ENCODE assay signal across 9 mouse cellular contexts in the genomic region with DNA sequence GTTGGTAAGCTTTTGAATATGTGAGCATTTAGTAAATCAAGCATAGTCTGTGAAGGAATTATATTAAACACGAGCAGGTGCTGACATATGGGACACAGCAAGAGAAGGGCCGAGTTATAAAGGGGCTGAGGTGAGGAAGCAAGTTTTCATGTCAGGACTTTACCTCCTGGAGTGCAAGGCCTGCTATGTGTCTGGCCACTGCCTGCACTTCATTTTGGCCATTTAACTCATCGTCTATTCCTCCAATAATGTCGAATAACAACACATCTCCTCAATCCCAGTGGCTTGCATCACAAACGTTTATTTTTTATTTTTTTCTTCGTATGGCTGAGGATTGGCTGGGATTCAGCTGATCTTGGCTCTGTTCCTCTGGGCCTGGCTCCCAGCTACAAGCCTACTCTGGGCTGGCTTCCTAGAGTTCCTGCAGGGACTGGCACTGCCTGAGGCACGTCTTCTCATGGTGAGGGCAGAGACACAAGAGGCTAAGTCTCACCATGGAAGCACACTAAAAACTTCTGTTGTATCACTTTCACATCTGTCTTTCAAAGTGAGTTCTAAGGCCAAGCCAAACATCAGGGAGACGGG. TPM values are rescaled to one million over a fixed set of nuclear protein-coding genes. Genes with fewer than 3 reads are reported as not detected.
DNase-seq lines count a peak whose midpoint lies in the region; ATAC-seq and TF ChIP-seq lines count a peak whose summit lies in the region.
"Had no signal": no experiment of that assay in that cellular context is flagged by ENCODE, and none has a peak within 500 bp of the region (broad histone marks: within the 10 kb centered on the region; RNA-seq: fewer than 3 reads in every experiment).

No protein-coding gene starts in this region.

- TF ChIP-seq CTCF in CH12.LX (conservative IDR thresholded peaks at IDR 0.05 in 1 of 2, IDR thresholded peaks at IDR 0.05 in 1 of 2; ENCODE audit: low read depth in 2 of 2, low read length in 2 of 2): no peak
- no peak for TF ChIP-seq CTCF in intestine, postnatal 0 days (IDR thresholded peaks at IDR 0.05; ENCODE audit: low read depth)

- intact Hi-C loops in gastrocnemius, postnatal 14 days (cut with DNase I; ENCODE audit: low total_unique reads): no loop called here

- TF ChIP-seq EP300 in CH12.LX (IDR thresholded peaks at IDR 0.05; ENCODE audit: low read length): peak; percentile 35; the same call in 1 of the 2 replicates

- no peak overlapping the region for H3K9ac ChIP-seq in hindbrain, embryonic 16.5 days (ENCODE audit: low read depth, low read length)
- 0 out of 2 replicates have a peak overlapping the region, but pooled peaks have one; percentile 10 for H3K9ac ChIP-seq in CH12.LX (ENCODE audit: insufficient read depth, low read depth)
- no peak overlapping the region for H3K9ac ChIP-seq in intestine, postnatal 0 days (ENCODE audit: low read depth, low read length)

- H3K27me3 ChIP-seq in hindbrain, embryonic 16.5 days (replicated peaks; ENCODE audit: control insufficient read depth, insufficient read depth, low read length): no peaks in the 10 kb centered on the region
- H3K27me3 ChIP-seq in hindbrain, embryonic 10.5 days (ENCODE audit: insufficient read depth, poor library complexity, severe bottlenecking): no peaks in the 10 kb centered on the region
- H3K27me3 ChIP-seq in CH12.LX (replicated peaks): no peaks in the 10 kb centered on the region
- no peaks in the 10 kb centered on the region for H3K27me3 ChIP-seq in intestine, postnatal 0 days (replicated peaks; ENCODE audit: control insufficient read depth, insufficient read depth, low read length)
- H3K27me3 ChIP-seq: Patski had no signal

- dilution Hi-C loops in CH12.LX (cut with MboI; ENCODE audit: extremely low pct_ligation_motif_present, extremely low pct_unique_long_range_greater_than_20kb, low sequenced_read_pairs): no loop called here

- in situ Hi-C loops in CH12.LX (cut with MboI; ENCODE audit: low pct_ligation_motif_present, low pct_unique_long_range_greater_than_20kb, low sequenced_read_pairs): no loop called here

- no peak overlapping the region for H3K4me2 ChIP-seq in hindbrain, embryonic 16.5 days (ENCODE audit: low read length)
- H3K4me2 ChIP-seq in CH12.LX (ENCODE audit: insufficient read depth, low read depth, poor library complexity, severe bottlenecking): peak overlapping the region; percentile 86; the same call in 1 of the 2 replicates
- H3K4me2 ChIP-seq in intestine, postnatal 0 days (replicated peaks; ENCODE audit: low read depth): no peak overlapping the region

- peak; percentile 78 for ATAC-seq in hindbrain, embryonic 16.5 days
- ATAC-seq in cerebellum, adult (ENCODE audit: insufficient number of reproducible peaks, low FRiP score, low TSS enrichment): peak; percentile 89
- ATAC-seq in intestine, postnatal 0 days: no peak
- no peak for ATAC-seq in inflammation-experienced regulatory T-cells, adult 6 months
- ATAC-seq: Patski had no signal

- H3K4me3 ChIP-seq in hindbrain, embryonic 16.5 days (ENCODE audit: low read length): no peak overlapping the region
- no peak overlapping the region for H3K4me3 ChIP-seq in hindbrain, embryonic 10.5 days
- no peak overlapping the region for H3K4me3 ChIP-seq in CH12.LX (replicated peaks in 1 of 3; ENCODE audit: low read depth in 2 of 3, low read length in 2 of 3, poor library complexity in 1 of 3)
- H3K4me3 ChIP-seq in intestine, postnatal 0 days (ENCODE audit: low read depth, low read length): no peak overlapping the region

- H3K4me1 ChIP-seq in hindbrain, embryonic 16.5 days (ENCODE audit: control insufficient read depth, insufficient read depth, low read depth, low read length): 0 out of 2 replicates have a peak, but pooled peaks cover 5% of the 10 kb centered on the region
- peaks cover 15% of the 10 kb centered on the region; the same call in 1 of the 2 replicates for H3K4me1 ChIP-seq in hindbrain, embryonic 10.5 days (replicated peaks)
- H3K4me1 ChIP-seq in CH12.LX (ENCODE audit: control insufficient read depth in 1 of 2, insufficient read depth in 2 of 2): peaks cover 41 to 81% of the 10 kb centered on the region in 2 experiments
- H3K4me1 ChIP-seq in intestine, postnatal 0 days (replicated peaks; ENCODE audit: control insufficient read depth, insufficient read depth, low read length): no peaks in the 10 kb centered on the region

- DNase-seq in hindbrain, embryonic 10.5 days (ENCODE audit: low spot score): no peak
- DNase-seq in CH12.LX (ENCODE audit: extremely low read depth): no peak
- peak; percentile 79 for DNase-seq in heart, postnatal 4 days
- no peak for DNase-seq in gastrocnemius, postnatal 14 days

- H3K27ac ChIP-seq in hindbrain, embryonic 16.5 days (ENCODE audit: low read depth, low read length): no peak overlapping the region
- H3K27ac ChIP-seq in hindbrain, embryonic 10.5 days: no peak overlapping the region
- H3K27ac ChIP-seq in CH12.LX (ENCODE audit: insufficient read depth, low read depth): peak overlapping the region; percentile 92; the same call in 1 of the 2 replicates
- no peak overlapping the region for H3K27ac ChIP-seq in intestine, postnatal 0 days (ENCODE audit: low read depth, low read length)

- peaks cover 4% of the 10 kb centered on the region for H3K79me2 ChIP-seq in CH12.LX (replicated peaks; ENCODE audit: control insufficient read depth, extremely low read depth, insufficient read depth, poor library complexity, severe bottlenecking)

- TF ChIP-seq RAD21 in CH12.LX (IDR thresholded peaks at IDR 0.05; ENCODE audit: low read depth, low read length): no peak

- H3K36me3 ChIP-seq in hindbrain, embryonic 16.5 days (ENCODE audit: control insufficient read depth, insufficient read depth, low read length): no peaks in the 10 kb centered on the region
- no peaks in the 10 kb centered on the region for H3K36me3 ChIP-seq in hindbrain, embryonic 10.5 days
- H3K36me3 ChIP-seq in CH12.LX (replicated peaks in 1 of 2; ENCODE audit: control insufficient read depth in 1 of 2, insufficient read depth in 1 of 2, low read length in 1 of 2): peaks cover 0 to 7% of the 10 kb centered on the region in 2 experiments
- H3K36me3 ChIP-seq in intestine, postnatal 0 days (ENCODE audit: control insufficient read depth, insufficient read depth): no peaks in the 10 kb centered on the region

- no peaks in the 10 kb centered on the region for H3K9me3 ChIP-seq in hindbrain, embryonic 16.5 days (ENCODE audit: control insufficient read depth, low read length)
- no peaks in the 10 kb centered on the region for H3K9me3 ChIP-seq in hindbrain, embryonic 10.5 days
- peaks cover 3% of the 10 kb centered on the region for H3K9me3 ChIP-seq in CH12.LX (replicated peaks; ENCODE audit: low read length)
- no peaks in the 10 kb centered on the region for H3K9me3 ChIP-seq in intestine, postnatal 0 days (ENCODE audit: control insufficient read depth)

- 48% methylated on average over 8 of the region's 8 CpGs for WGBS in hindbrain, embryonic 16.5 days
- 85% methylated on average over 8 of the region's 8 CpGs for WGBS in hindbrain, embryonic 10.5 days
- 66% methylated on average over 8 of the region's 8 CpGs for WGBS in intestine, postnatal 0 days

- no peak for TF ChIP-seq POLR2A in CH12.LX (IDR thresholded peaks at IDR 0.05; ENCODE audit: low read depth, low read length)

TF ChIP-seq in CH12.LX, 34 proteins besides CTCF, POLR2A, EP300 and RAD21:
- TF ChIP-seq IRF4 (IDR thresholded peaks at IDR 0.05; ENCODE audit: low read depth, low read length) (0 out of 2 replicates have a peak, but pooled peaks have one; percentile 30), TBP (conservative IDR thresholded peaks at IDR 0.05; ENCODE audit: low read depth, low read length) (no peak), RCOR1 (conservative IDR thresholded peaks at IDR 0.05; ENCODE audit: low read depth, low read length) (0 out of 2 replicates have a peak, but pooled peaks have one; percentile 17), SMC3 (IDR thresholded peaks at IDR 0.05; ENCODE audit: low read depth, low read length) (0 out of 2 replicates have a peak, but pooled peaks have one; percentile 2)

RNA-seq across cellular contexts. Expression of a gene that starts 20.5 kb away (rescaled TPM):
- 33.9 and 36.4 TPM in 2 replicates for polyA plus RNA-seq in hindbrain, embryonic 16.5 days (2015; fragmentation: Nextera tagmentation; extraction: Ambion mirVana)
- polyA plus RNA-seq in hindbrain, embryonic 10.5 days (2016; fragmentation: Nextera tagmentation; extraction: Ambion mirVana): 4.0 and 5.4 TPM in 2 replicates
- total RNA-seq in CH12.LX (2012; rRNA removed) (103 and 129 TPM in 2 replicates), CH12.LX (2014; rRNA removed) (298 and 307 TPM in 2 replicates)
- 106 and 109 TPM in 2 replicates for polyA plus RNA-seq in CH12.LX (2012; ENCODE audit: insufficient read length, low read depth)
- total RNA-seq in heart, postnatal 4 days (2021): 1 to 10 TPM; 2.3 to 2.7 TPM
- 4.2 and 5.0 TPM in 2 replicates for polyA plus RNA-seq in intestine, postnatal 0 days (2015; fragmentation: Nextera tagmentation; extraction: Ambion mirVana)
- 1 to 10 TPM in 1 of 2 experiments, under 1 TPM in 1; 0.73 to 1.8 TPM for total RNA-seq in gastrocnemius, postnatal 14 days (2021)
- polyA plus RNA-seq in inflammation-experienced regulatory T-cells, adult 6 months (2017; shearing (Covaris generic)): 100 to 1,000 TPM; 115 to 333 (median 260) TPM
- polyA plus RNA-seq: Patski had no signal

Comparison
In these comparisons a context has a peak if more than half of its experiments do, and no peak if none do; other contexts are left out.
1. ATAC-seq: peak in hindbrain, embryonic 16.5 days (single experiment) and cerebellum, adult (single experiment); none in intestine, postnatal 0 days (single experiment) and inflammation-experienced regulatory T-cells, adult 6 months (single experiment).